Mouse (Mus musculus) kidney, embryonic 16.5 days (tissue): ENCODE measurements at regions not wholly inside any gene's neighbourhood (a gene's known extent, or its start where the extent isn't known, plus 50 kb on each side); places are given as distances from the start of the nearest gene placed in this dataset.
A peak's percentile ranks its signal among the peaks of the same experiment; 100 is the strongest.

Experiments
- ATAC-seq: fragments of 200-750 bp; cut with Nextera tagmentation; 2 replicates; pipeline ENCODE4 v1.8.0; 2017; ENCODE audit warnings: moderate TSS enrichment; ENCODE audit not compliant: low FRiP score, low TSS enrichment
- H3K27ac ChIP-seq: fragments of 300-500 bp; sonication (generic); 2 replicates; pipeline ENCODE4 v1.5.1; 2014; ENCODE audit warnings: low read length
- H3K27me3 ChIP-seq: fragments of 300-500 bp; sonication (generic); 2 replicates; pipeline ENCODE4 v1.6.1; 2014; ENCODE audit warnings: low read length, control low read depth, mixed read lengths; ENCODE audit not compliant: insufficient read depth
- H3K36me3 ChIP-seq: fragments of 300-500 bp; sonication (generic); 2 replicates; pipeline ENCODE4 v1.6.1; 2014; ENCODE audit warnings: low read length, control low read depth, mixed read lengths; ENCODE audit not compliant: insufficient read depth
- H3K4me1 ChIP-seq: fragments of 300-500 bp; sonication (generic); 2 replicates; pipeline ENCODE4 v1.6.1; 2014; ENCODE audit warnings: low read length, control low read depth, mixed read lengths; ENCODE audit not compliant: insufficient read depth
- H3K4me2 ChIP-seq: fragments of 300-500 bp; sonication (generic); replicated peaks from 2 replicates; pipeline ENCODE4 v1.6.1; 2014; ENCODE audit warnings: low read depth, low read length
- H3K4me3 ChIP-seq: fragments of 300-500 bp; sonication (generic); 2 replicates; pipeline ENCODE4 v1.5.1; 2014; ENCODE audit warnings: mild to moderate bottlenecking, low read length
- H3K9ac ChIP-seq: fragments of 300-500 bp; sonication (generic); replicated peaks from 2 replicates; pipeline ENCODE4 v1.6.1; 2014; ENCODE audit warnings: low read length
- H3K9me3 ChIP-seq: fragments of 300-500 bp; sonication (generic); 2 replicates; pipeline ENCODE4 v1.6.1; 2016; ENCODE audit warnings: low read length, control low read depth
- WGBS: fragments of 180-500 bp; shearing (Covaris S2); extraction: QIAGEN DNeasy Blood & Tissue Kit; methylation state at CpG from one replicate; pipeline ENCODE4 v1.1.7; 2014; 5-methylcytosine and 5-hydroxymethylcytosine counted together

- H3K4me3 ChIP-seq: no peak overlapping the region
- no peak for ATAC-seq
- H3K9me3 ChIP-seq: no peaks in the 10 kb centered on the region
- H3K9ac ChIP-seq: no peak overlapping the region
- no peak overlapping the region for H3K27ac ChIP-seq
- H3K4me1 ChIP-seq: no peaks in the 10 kb centered on the region
- no peaks in the 10 kb centered on the region for H3K36me3 ChIP-seq
- no peaks in the 10 kb centered on the region for H3K27me3 ChIP-seq
- no peak overlapping the region for H3K4me2 ChIP-seq
- 21% methylated on average over 6 of the region's 6 CpGs for WGBS
Measured at GRCm38 (mm10) chr5:126714672-126715071, 526.9 kb upstream of the Tmem132c start.

- WGBS: 90% methylated on average over 2 of the region's 2 CpGs
- H3K27me3 ChIP-seq: no peaks in the 10 kb centered on the region
- H3K9ac ChIP-seq: no peak overlapping the region
- no peak overlapping the region for H3K4me2 ChIP-seq
- H3K4me3 ChIP-seq: no peak overlapping the region
- no peaks in the 10 kb centered on the region for H3K9me3 ChIP-seq
- no peak overlapping the region for H3K27ac ChIP-seq
- no peaks in the 10 kb centered on the region for H3K36me3 ChIP-seq
- ATAC-seq: no peak
- peaks cover 4% of the 10 kb centered on the region; the same call in 1 of the 2 replicates for H3K4me1 ChIP-seq
Measured at GRCm38 (mm10) chr5:126718421-126718820, 523.2 kb upstream of the Tmem132c start.

- no peaks in the 10 kb centered on the region for H3K9me3 ChIP-seq
- WGBS: 85% methylated on average over 2 of the region's 2 CpGs
Measured at GRCm38 (mm10) chr5:126721300-126721699, 520.3 kb upstream of the Tmem132c start.

DNA sequence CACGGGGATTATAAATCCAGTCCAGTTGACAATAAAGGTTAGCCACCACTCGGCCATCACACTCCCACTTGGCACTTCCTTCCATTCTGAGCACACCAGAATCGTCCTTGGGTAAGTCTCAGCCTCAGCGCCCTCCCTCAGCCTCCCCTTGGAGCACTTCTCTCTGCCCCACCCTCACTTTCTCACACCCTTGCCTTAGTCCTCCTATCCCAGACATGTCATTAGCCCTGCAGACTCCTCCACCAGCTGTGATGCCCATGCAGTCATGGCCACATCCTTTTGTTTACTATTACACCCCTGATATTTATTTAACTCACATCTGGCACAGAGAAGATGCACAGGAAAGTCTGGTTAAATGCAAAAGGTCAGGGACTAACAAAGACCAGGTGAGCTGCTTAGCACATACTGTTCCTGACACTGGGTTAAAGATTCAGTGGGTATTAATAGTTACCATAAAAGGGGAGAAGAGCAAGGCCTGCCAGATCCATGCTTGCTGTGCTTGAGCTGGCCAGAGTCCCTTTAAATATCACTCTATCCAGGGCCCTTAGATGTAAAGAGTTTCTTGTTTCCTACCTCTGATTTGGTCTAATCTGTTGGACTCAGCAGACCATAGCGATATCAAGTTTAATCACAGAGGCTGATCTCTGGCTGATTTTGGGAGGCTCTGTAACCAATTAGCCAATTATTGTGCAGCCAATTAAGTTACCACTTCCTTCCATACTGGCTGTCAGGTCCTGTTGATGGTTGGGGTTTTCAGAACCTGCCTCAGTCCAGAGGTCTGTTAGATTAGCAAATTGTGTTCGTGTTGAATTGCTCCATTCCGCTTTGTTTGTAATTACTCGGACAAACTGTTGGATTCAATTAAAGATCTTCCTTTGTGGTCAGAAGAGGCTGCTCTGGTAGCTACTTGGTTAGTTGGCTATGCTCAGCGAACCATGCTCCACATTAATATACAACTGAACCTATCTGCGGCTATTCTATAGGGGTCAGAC is 518.0 kb upstream of the Tmem132c start:
- Histone ChIP-seq H3K27ac (no peak overlapping the region), H3K4me1 (peaks cover 13% of the 10 kb centered on the region; the same call in 1 of the 2 replicates), H3K27me3 (no peaks in the 10 kb centered on the region), H3K36me3 (no peaks in the 10 kb centered on the region), H3K4me2 (no peak overlapping the region), H3K9me3 (no peaks in the 10 kb centered on the region), H3K9ac (no peak overlapping the region), H3K4me3 (no peak overlapping the region)
- peak; percentile 51; the same call in 1 of the 2 replicates for ATAC-seq
- WGBS: 46% methylated on average over 10 of the region's 10 CpGs

More at GRCm38 (mm10) chr5:126721300-126721699, 520.3 kb upstream of the Tmem132c start:
- Histone ChIP-seq H3K4me2 (no peak overlapping the region), H3K9ac (no peak overlapping the region), H3K4me3 (no peak overlapping the region), H3K36me3 (no peaks in the 10 kb centered on the region), H3K27ac (no peak overlapping the region), H3K27me3 (no peaks in the 10 kb centered on the region), H3K4me1 (peaks cover 13% of the 10 kb centered on the region; the same call in 1 of the 2 replicates)
- ATAC-seq: no peak

GRCm38 (mm10) chr5:126724329-126724728 is 517.3 kb upstream of the Tmem132c start:
- no peaks in the 10 kb centered on the region for H3K9me3 ChIP-seq
- H3K9ac ChIP-seq: no peak overlapping the region
- whole genome bisulfite sequencing: 49% methylated on average over 9 of the region's 9 CpGs
- no peak overlapping the region for H3K4me3 ChIP-seq
- H3K27ac ChIP-seq: no peak overlapping the region
- H3K4me2 ChIP-seq: no peak overlapping the region
- no peaks in the 10 kb centered on the region for H3K36me3 ChIP-seq
- peaks cover 13% of the 10 kb centered on the region; the same call in 1 of the 2 replicates for H3K4me1 ChIP-seq
- ATAC-seq: no peak
- no peaks in the 10 kb centered on the region for H3K27me3 ChIP-seq

DNA sequence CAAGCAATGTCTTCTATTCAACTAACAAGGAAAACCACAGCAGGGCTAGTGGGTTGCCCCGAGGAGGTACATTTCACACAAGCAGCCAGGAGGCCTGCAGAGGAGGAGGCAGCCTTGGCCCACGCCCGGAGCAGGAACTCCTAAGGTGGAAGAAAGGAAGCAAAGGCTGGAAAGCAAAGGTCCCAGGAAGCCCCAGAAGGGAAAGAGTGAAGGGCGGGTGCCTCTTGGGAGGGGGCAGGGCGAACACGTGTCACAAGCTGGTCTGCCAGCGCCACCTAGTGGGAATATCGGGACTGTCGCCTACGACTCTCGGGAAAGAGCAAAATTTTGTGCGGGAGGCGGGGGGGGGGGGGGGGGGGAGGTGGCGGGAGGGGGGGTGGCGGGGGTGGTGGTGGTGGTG is 508.1 kb upstream of the Tmem132c start:
- H3K27ac ChIP-seq: no peak overlapping the region
- ATAC-seq: peak; percentile 75
- no peaks in the 10 kb centered on the region for H3K27me3 ChIP-seq
- H3K9me3 ChIP-seq: no peaks in the 10 kb centered on the region
- WGBS: 6% methylated on average over 5 of the region's 15 CpGs
- no peaks in the 10 kb centered on the region for H3K4me1 ChIP-seq
- H3K36me3 ChIP-seq: no peaks in the 10 kb centered on the region
- H3K4me2 ChIP-seq: peak overlapping the region; percentile 50
- peak overlapping the region; percentile 22 for H3K4me3 ChIP-seq
- H3K9ac ChIP-seq: 0 out of 2 replicates have a peak overlapping the region, but pooled peaks have one; percentile 57

- Histone ChIP-seq H3K36me3 (no peaks in the 10 kb centered on the region), H3K4me1 (no peaks in the 10 kb centered on the region), H3K27me3 (no peaks in the 10 kb centered on the region), H3K27ac (no peak overlapping the region), H3K9me3 (no peaks in the 10 kb centered on the region), H3K9ac (no peak overlapping the region), H3K4me3 (no peak overlapping the region), H3K4me2 (no peak overlapping the region)
- no peak for ATAC-seq
Measured at GRCm38 (mm10) chr5:126735733-126736132, 505.9 kb upstream of the Tmem132c start.

DNA sequence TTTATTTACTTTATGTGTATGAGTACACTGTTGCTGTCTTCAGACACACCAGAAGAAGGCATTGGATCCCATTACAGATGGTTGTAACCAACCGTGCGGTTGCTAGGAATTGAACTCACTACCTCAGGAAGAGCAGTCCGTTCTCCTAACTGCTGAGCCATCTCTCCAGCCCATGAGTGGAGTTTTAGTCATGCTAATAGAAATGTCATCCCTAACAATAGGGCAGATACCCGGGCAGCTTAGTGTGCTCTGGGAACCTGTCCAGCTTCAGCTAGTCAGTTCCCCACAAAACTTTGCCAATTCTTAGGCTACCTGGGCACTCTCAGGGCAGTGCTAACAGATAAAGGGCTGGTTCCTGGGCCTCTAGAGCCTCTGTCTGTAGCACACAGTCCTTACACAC is 503.9 kb upstream of the Tmem132c start:
- Histone ChIP-seq H3K9ac (no peak overlapping the region), H3K9me3 (no peaks in the 10 kb centered on the region), H3K4me2 (no peak overlapping the region), H3K27me3 (no peaks in the 10 kb centered on the region), H3K4me3 (no peak overlapping the region), H3K27ac (no peak overlapping the region), H3K36me3 (no peaks in the 10 kb centered on the region), H3K4me1 (no peaks in the 10 kb centered on the region)
- ATAC-seq: no peak
- 77% methylated on average over 4 of the region's 4 CpGs for WGBS

- Histone ChIP-seq H3K27ac (no peak overlapping the region), H3K4me2 (no peak overlapping the region), H3K4me1 (no peaks in the 10 kb centered on the region), H3K4me3 (no peak overlapping the region), H3K9ac (no peak overlapping the region), H3K36me3 (no peaks in the 10 kb centered on the region), H3K27me3 (no peaks in the 10 kb centered on the region), H3K9me3 (no peaks in the 10 kb centered on the region)
- 34% methylated on average over 10 of the region's 10 CpGs for WGBS
- ATAC-seq: no peak
Measured at GRCm38 (mm10) chr5:126740861-126741410, 500.7 kb upstream of the Tmem132c start.

DNA sequence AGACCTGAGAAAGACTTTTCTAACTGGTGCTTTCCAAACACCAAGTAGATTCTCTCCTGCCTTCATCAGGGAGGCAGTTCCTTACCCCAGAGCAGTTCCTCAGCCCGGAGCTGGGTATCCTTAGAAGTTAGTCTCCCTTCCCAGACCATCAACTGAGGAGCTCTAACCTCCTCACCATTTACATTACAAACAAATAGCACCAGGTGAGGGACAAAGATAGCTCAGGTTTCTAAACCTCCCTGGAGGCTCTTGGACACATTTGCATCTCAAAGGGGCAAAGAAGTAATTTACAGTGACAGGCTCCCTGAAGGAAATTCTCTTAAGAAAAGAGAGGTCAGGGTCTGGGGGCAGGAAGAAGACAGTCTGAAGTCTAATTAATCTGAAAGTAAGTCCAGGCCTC is 486.5 kb upstream of the Tmem132c start:
- Histone ChIP-seq H3K9ac (no peak overlapping the region), H3K36me3 (no peaks in the 10 kb centered on the region), H3K9me3 (no peaks in the 10 kb centered on the region), H3K4me2 (no peak overlapping the region), H3K27me3 (no peaks in the 10 kb centered on the region), H3K4me1 (no peaks in the 10 kb centered on the region), H3K4me3 (no peak overlapping the region), H3K27ac (no peak overlapping the region)
- WGBS: 0% methylated on average over 1 of the region's 1 CpGs
- no peak for ATAC-seq
